Mouse (Mus musculus) Patski (cell line): ENCODE measurements at regions not wholly inside any gene's neighbourhood (a gene's known extent, or its start where the extent isn't known, plus 50 kb on each side); places are given as distances from the start of the nearest gene placed in this dataset.
"Not testable (repeated sequence)": the region's sequence is repeated elsewhere in the genome, so short reads cannot be mapped to it uniquely, and the experiment has no call there.

ENCODE experiments used
- ATAC-seq: fragments of 100-300 bp; one replicate; pipeline ENCODE4 v1.8.0; 2021
- CTCF ChIA-PET: fragments of 350-600 bp; sonication (Branson Sonifier 250); formaldehyde crosslinking; loops from one replicate; lab custom pipeline; 2022; ENCODE audit warnings: inconsistent platforms; lab: Charles Lee
- POLR2A ChIA-PET: fragments of 350-600 bp; sonication (Branson Sonifier 250); formaldehyde crosslinking; loops from one replicate; lab custom pipeline; 2022; ENCODE audit warnings: antibody characterized with exemption, inconsistent platforms; lab: Charles Lee
- DNase-seq: peaks from one replicate; pipeline ENCODE4 v3.0.0-alpha.2; 2011; ENCODE audit warnings: low read depth, low spot score
- H3K27me3 ChIP-seq: fragments of 371-371 bp; one replicate; pipeline ENCODE4 v1.5.1; 2021
- CTCF ChIP-seq: fragments of 100-300 bp; IDR thresholded peaks from one replicate; pipeline ENCODE4 v1.5.1; 2021
- in situ Hi-C: fragments of 300-500 bp; cut with MboI; formaldehyde crosslinking; loops from 3 replicates; pipeline ENCODE4 v1.11.1; 2018; ENCODE audit warnings: low pct_unique_long_range_greater_than_20kb, mixed read lengths

GRCm38 (mm10) chr5:51949996-51950395, 240.3 kb downstream of the Dhx15 start:
- no peak for ATAC-seq
- TF ChIP-seq CTCF = no peak
- ChIA-PET CTCF (interaction anchor here (0.9 kb wide), 1 partner anchor 10 kb away, joined by 3 read pairs; no protein-coding TSS in a partner anchor), POLR2A (no interaction called here)
- DNase-seq = no peak
- peaks cover 9% of the 10 kb centered on the region for H3K27me3 ChIP-seq
- in situ Hi-C loops = no loop called here

- TF ChIP-seq CTCF = no peak
- ATAC-seq (no peak), DNase-seq (no peak)
- H3K27me3 ChIP-seq = peaks cover 5% of the 10 kb centered on the region
- in situ Hi-C loops = no loop called here
- POLR2A ChIA-PET = no interaction called here
- CTCF ChIA-PET = interaction anchor here (1.2 kb wide), 1 partner anchor 14 kb away, joined by 3 read pairs; no protein-coding TSS in a partner anchor
Observed at GRCm38 (mm10) chr5:51946062-51946461, 244.3 kb downstream of the Dhx15 start.

- ATAC-seq, in situ Hi-C loops, H3K27me3 ChIP-seq, POLR2A ChIA-PET, DNase-seq: not testable (repeated sequence)
- CTCF ChIA-PET = interaction anchor here (0.8 to 2.1 kb wide), 4 partner anchors 11 to 34 kb away, joined by 3 to 5 read pairs (median 4); no protein-coding TSS in a partner anchor
Observed at GRCm38 (mm10) chr5:51941925-51942291, 248.4 kb downstream of the Dhx15 start.

- DNase-seq = no peak
- ChIA-PET CTCF (interaction anchor here (1.3 to 2.1 kb wide), 3 partner anchors 11 to 16 kb away, joined by 4 to 5 read pairs (median 4); no protein-coding TSS in a partner anchor), POLR2A (no interaction called here)
- in situ Hi-C loops = no loop called here
- TF ChIP-seq CTCF = no peak
- ATAC-seq = no peak
- no peaks in the 10 kb centered on the region for H3K27me3 ChIP-seq
Observed at GRCm38 (mm10) chr5:51941255-51941924, 248.9 kb downstream of the Dhx15 start.

- TF ChIP-seq CTCF = no peak
- H3K27me3 ChIP-seq = no peaks in the 10 kb centered on the region
- ChIA-PET POLR2A (no interaction called here), CTCF (interaction anchor here (0.9 to 1.1 kb wide), 3 partner anchors 8 to 899 kb away, joined by 3 to 4 read pairs (median 3); no protein-coding TSS in a partner anchor)
- in situ Hi-C loops = no loop called here
- no peak for DNase-seq
- no peak for ATAC-seq
Observed at GRCm38 (mm10) chr5:51938845-51939244, 251.5 kb downstream of the Dhx15 start.

GRCm38 (mm10) chr5:51937320-51937719, 253.0 kb downstream of the Dhx15 start:
- ATAC-seq (no peak), DNase-seq (no peak)
- ChIA-PET POLR2A (no interaction called here), CTCF (interaction anchor here (1.2 to 1.5 kb wide), 2 partner anchors 9 to 14 kb away, joined by 3 read pairs; no protein-coding TSS in a partner anchor)
- no peak for TF ChIP-seq CTCF
- in situ Hi-C loops = no loop called here
- H3K27me3 ChIP-seq = no peaks in the 10 kb centered on the region

- no peak for TF ChIP-seq CTCF
- H3K27me3 ChIP-seq = no peaks in the 10 kb centered on the region
- in situ Hi-C loops = no loop called here
- POLR2A ChIA-PET = no interaction called here
- no peak for DNase-seq
- no peak for ATAC-seq
- CTCF ChIA-PET = interaction anchor here (0.8 kb wide), 1 partner anchor 75 kb away, joined by 4 read pairs; no protein-coding TSS in a partner anchor
Observed at GRCm38 (mm10) chr5:51935391-51936354, 254.6 kb downstream of the Dhx15 start.

- no peak for DNase-seq
- ATAC-seq = no peak
- CTCF ChIA-PET = interaction anchor here (0.8 kb wide), 1 partner anchor 74 kb away, joined by 4 read pairs; no protein-coding TSS in a partner anchor
- H3K27me3 ChIP-seq = no peaks in the 10 kb centered on the region
- POLR2A ChIA-PET = no interaction called here
- TF ChIP-seq CTCF = no peak
- in situ Hi-C loops = no loop called here
Observed at GRCm38 (mm10) chr5:51934910-51935309, 255.4 kb downstream of the Dhx15 start.

- no peak for ATAC-seq
Observed at GRCm38 (mm10) chr5:51933331-51933730, 257.0 kb downstream of the Dhx15 start.

GRCm38 (mm10) chr5:51930416-51930815, 259.9 kb downstream of the Dhx15 start:
- ChIA-PET CTCF (interaction anchor here (1.1 to 1.2 kb wide), 2 partner anchors 9 to 12 kb away, joined by 4 read pairs; no protein-coding TSS in a partner anchor), POLR2A (no interaction called here)
- no peaks in the 10 kb centered on the region for H3K27me3 ChIP-seq
- TF ChIP-seq CTCF = no peak
- in situ Hi-C loops = no loop called here
- DNase-seq (no peak), ATAC-seq (no peak)

More at GRCm38 (mm10) chr5:51933331-51933730, 257.0 kb downstream of the Dhx15 start:
- no peak for DNase-seq
- POLR2A ChIA-PET = interaction anchor here (0.6 kb wide), 1 partner anchor 308 kb away, joined by 4 read pairs; no protein-coding TSS in a partner anchor
- no peak for TF ChIP-seq CTCF
- CTCF ChIA-PET = no interaction called here
- in situ Hi-C loops = no loop called here
- no peaks in the 10 kb centered on the region for H3K27me3 ChIP-seq
